Mouse (Mus musculus): Measurements from ENCODE around the gene Zfp212. TPM values are rescaled to one million over a fixed set of nuclear protein-coding genes. Genes with fewer than 3 reads are reported as not detected.

The Zfp212 gene
- 10.9 TPM for polyA plus RNA-seq (2014; fragmentation: Illumina TruSeq; extraction: RNeasy Lipid Tissue Mini Kit (QIAGEN cat#74804))

DNA sequence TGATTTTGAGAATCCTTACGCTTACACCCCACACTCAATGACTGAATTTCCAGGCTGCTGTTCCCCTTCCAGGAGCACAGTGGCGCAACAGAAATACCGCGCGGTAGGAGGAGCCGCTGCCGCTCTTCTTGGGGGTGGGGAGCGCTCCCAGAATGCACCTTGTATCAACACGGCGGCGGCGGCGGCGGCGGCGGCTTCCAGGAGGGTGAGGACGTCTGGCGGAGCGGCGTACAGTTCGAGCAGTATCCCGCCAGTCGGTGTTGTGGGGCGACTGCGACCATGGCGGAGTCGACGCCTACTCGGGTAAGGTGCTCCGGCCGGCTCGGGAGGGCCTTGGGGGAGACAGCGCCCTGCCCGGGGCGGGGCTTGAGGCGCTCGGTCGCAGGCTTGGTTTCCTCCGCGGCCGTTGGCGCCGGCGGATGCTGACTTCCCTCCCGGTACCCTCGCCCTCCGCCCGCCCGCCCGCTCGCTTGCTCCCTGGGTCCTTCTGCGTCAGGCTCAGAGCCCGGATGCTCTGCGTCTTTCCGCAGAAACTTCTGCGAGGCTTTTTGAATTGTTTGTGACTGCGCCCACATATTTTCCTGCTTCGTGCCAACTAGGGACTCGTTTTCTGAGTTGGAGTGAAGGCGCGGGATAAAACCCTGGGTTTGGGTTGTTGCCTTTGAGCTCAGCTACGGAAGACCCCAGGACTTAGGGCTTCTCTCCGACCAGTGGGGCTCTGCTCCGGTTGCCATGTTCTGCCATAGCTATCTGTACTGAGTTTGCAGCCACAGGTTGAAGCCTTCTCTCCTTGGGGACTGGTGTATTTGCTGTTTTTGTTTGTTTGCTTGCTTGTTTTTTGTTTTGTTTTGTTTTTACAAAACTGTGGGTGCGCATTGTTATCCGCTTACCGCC, at the start of gene Zfp212:
Gene Zfp212 (plus strand): TSS at position 30 of the 894 bp plus-strand sequence.

DNA sequence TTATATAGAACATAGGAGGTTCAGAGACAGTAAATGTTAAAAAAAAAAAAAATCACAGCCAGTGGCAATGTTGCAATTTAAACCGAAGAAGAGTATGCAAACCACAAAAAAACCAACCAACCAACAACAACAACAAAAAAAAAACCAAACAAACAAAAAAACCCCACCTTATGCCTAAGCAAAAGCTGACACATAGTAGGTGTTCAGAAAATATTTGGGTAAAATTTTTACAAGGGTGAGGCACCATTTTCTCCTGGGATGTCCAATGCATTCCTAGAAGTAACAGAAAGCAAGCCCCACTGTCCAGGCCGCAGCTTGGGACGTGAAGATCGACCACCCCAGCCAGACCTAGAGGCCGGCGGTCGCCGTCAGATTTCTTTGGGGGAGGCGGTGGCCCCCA, 43.2 kb upstream of the Zfp212 start, which contains the start of gene Zfp282:
Gene Zfp282 (plus strand): TSS at position 147 of the 400 bp plus-strand sequence.

GRCm38 (mm10) chr6:47953191-47953726, 33.0 kb downstream of the Zfp212 start, which contains the start of gene Zfp956:
Gene Zfp956 (plus strand): TSS chr6:47953390.

Other genes starting within 250 kb of the Zfp212 start
- gene Pdia4, start 107.0 kb upstream of the Zfp212 start, polyA plus RNA-seq (2014; fragmentation: Illumina TruSeq; extraction: RNeasy Lipid Tissue Mini Kit (QIAGEN cat#74804)): 179 TPM
- 3.8 TPM for gene Zfp786, start 89.6 kb upstream of the Zfp212 start, polyA plus RNA-seq (2014; fragmentation: Illumina TruSeq; extraction: RNeasy Lipid Tissue Mini Kit (QIAGEN cat#74804))
- 23.1 TPM for gene Zfp398, start 84.8 kb upstream of the Zfp212 start, polyA plus RNA-seq (2014; fragmentation: Illumina TruSeq; extraction: RNeasy Lipid Tissue Mini Kit (QIAGEN cat#74804))
- gene Zfp282, start 43.3 kb upstream of the Zfp212 start, polyA plus RNA-seq (2014; fragmentation: Illumina TruSeq; extraction: RNeasy Lipid Tissue Mini Kit (QIAGEN cat#74804)): 3.6 TPM
- 2.2 TPM for gene Zfp956, start 32.9 kb downstream of the Zfp212 start, polyA plus RNA-seq (2014; fragmentation: Illumina TruSeq; extraction: RNeasy Lipid Tissue Mini Kit (QIAGEN cat#74804))
- 8.6 TPM for gene Zfp777, start 128.4 kb downstream of the Zfp212 start, polyA plus RNA-seq (2014; fragmentation: Illumina TruSeq; extraction: RNeasy Lipid Tissue Mini Kit (QIAGEN cat#74804))
- gene Zfp746, start 166.1 kb downstream of the Zfp212 start, polyA plus RNA-seq (2014; fragmentation: Illumina TruSeq; extraction: RNeasy Lipid Tissue Mini Kit (QIAGEN cat#74804)): 14.0 TPM

Measured in ovary, adult 10 weeks (tissue).